Mouse (Mus musculus) thymus, adult 2 months (tissue): ENCODE measurements around the gene Olfr573-ps1.

Experiments used
- CTCF ChIP-seq: fragments of 200-500 bp; IDR thresholded peaks from 2 replicates; pipeline ENCODE4 v1.5.1; 2012; ENCODE audit warnings: mild to moderate bottlenecking, control low read depth, low read length, moderate library complexity, borderline replicate concordance; ENCODE audit not compliant: control insufficient read depth, poor library complexity, insufficient read depth; ENCODE audit errors: extremely low read depth
- POLR2A ChIP-seq: fragments of 200-500 bp; IDR thresholded peaks from 2 replicates; pipeline ENCODE4 v1.6.1; 2012; ENCODE audit warnings: mild to moderate bottlenecking, low read length, control low read depth, moderate library complexity; ENCODE audit not compliant: control insufficient read depth, poor library complexity, insufficient read depth; ENCODE audit errors: extremely low read depth

- TF ChIP-seq POLR2A: no peak
- no peak for TF ChIP-seq CTCF
Measured at GRCm38 (mm10) chr7:102919632-102920031, 22.7 kb downstream of the Olfr573-ps1 start.
